Mouse (Mus musculus) neural tube, embryonic 13.5 days (tissue): ENCODE data around the gene Cdc34. TPM values are rescaled to one million over a fixed set of nuclear protein-coding genes. Genes with fewer than 3 reads are reported as not detected.
A peak's percentile ranks its signal among the peaks of the same experiment; 100 is the strongest.

ENCODE experiments used
- ATAC-seq: fragments of 200-750 bp; cut with Nextera tagmentation; 2 replicates; pipeline ENCODE4 v1.8.0; 2017; ENCODE audit warnings: low read depth, mild to moderate bottlenecking, moderate TSS enrichment, moderate library complexity
- H3K27ac ChIP-seq: fragments of 300-500 bp; sonication (generic); replicated peaks from 2 replicates; pipeline ENCODE4 v1.5.1; 2015; ENCODE audit warnings: moderate library complexity, mild to moderate bottlenecking, inconsistent platforms
- H3K27me3 ChIP-seq: fragments of 300-500 bp; sonication (generic); 2 replicates; pipeline ENCODE4 v1.6.1; 2015; ENCODE audit warnings: mild to moderate bottlenecking, inconsistent platforms
- H3K36me3 ChIP-seq: fragments of 300-500 bp; sonication (generic); 2 replicates; pipeline ENCODE4 v1.6.1; 2015; ENCODE audit warnings: mild to moderate bottlenecking, inconsistent platforms
- H3K4me1 ChIP-seq: fragments of 300-500 bp; sonication (generic); replicated peaks from 2 replicates; pipeline ENCODE4 v1.6.1; 2015; ENCODE audit warnings: inconsistent platforms
- H3K4me2 ChIP-seq: fragments of 300-500 bp; sonication (generic); 2 replicates; pipeline ENCODE4 v1.6.1; 2015; ENCODE audit warnings: inconsistent platforms, mild to moderate bottlenecking, moderate library complexity
- H3K4me3 ChIP-seq: fragments of 300-500 bp; sonication (generic); 2 replicates; pipeline ENCODE4 v1.5.1; 2015; ENCODE audit warnings: mild to moderate bottlenecking, inconsistent platforms
- H3K9ac ChIP-seq: fragments of 300-500 bp; sonication (generic); 2 replicates; pipeline ENCODE4 v1.6.1; 2015; ENCODE audit warnings: moderate library complexity, mild to moderate bottlenecking, inconsistent platforms
- H3K9me3 ChIP-seq: fragments of 300-500 bp; sonication (generic); 2 replicates; pipeline ENCODE4 v1.6.1; 2016; ENCODE audit warnings: inconsistent platforms
- WGBS: fragments of 180-500 bp; shearing (Covaris S2); methylation state at CpG from one replicate; pipeline ENCODE4 v1.1.7; 2015; 5-methylcytosine and 5-hydroxymethylcytosine counted together
- polyA plus RNA-seq: library from polyadenylated mRNA; unstranded; fragments of >200 nt; fragmentation: Nextera tagmentation; extraction: Ambion mirVana; gene quantifications from 2 replicates; pipeline ENCODE4 v1.2.1, GENCODE M21; 2015

Cdc34 gene
- 98.3 and 98.7 TPM in 2 replicates for polyA plus RNA-seq

DNA sequence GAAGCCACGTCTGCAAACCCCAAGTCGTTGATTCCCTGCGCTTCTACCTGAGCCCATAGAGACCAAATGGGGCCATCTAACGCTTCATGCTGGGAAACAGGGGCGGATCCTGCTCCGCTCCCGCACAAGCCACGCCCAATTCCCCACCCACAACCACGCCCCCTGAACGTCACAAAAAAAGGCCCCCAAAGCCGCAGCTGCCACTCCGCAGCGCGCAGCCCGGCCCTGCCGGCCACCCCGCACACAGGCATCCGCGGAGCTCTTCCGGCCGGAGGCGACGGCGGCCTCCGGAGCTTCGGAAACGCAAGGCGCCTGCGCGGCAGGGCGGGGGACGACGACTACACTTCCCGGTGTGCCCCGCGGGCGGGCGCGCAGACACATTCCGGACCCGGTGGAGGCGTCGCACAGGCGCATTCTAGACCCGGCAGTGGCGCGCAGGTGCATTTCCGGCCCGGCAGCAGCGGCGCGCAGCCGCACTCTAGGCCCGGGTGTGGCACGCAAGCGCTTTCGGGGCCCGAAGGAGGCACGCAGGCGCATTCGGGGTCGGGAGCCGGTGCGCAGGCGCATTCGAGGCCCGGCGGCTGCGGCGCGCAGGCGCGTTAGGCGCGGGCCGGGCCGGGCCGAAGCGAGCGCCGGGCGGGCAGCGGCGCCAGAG, at the start of gene Cdc34:
TSS of gene Cdc34 (plus strand) at position 605 of the 655 bp plus-strand sequence.
- peaks cover 25% of the 10 kb centered on the region for H3K4me1 ChIP-seq
- H3K27ac ChIP-seq = peak within 1 kb of the TSS; percentile 86
- WGBS = under 1% methylated on average over 75 of the region's 84 CpGs
- H3K4me3 ChIP-seq = peak within 1 kb of the TSS; percentile 85
- H3K27me3 ChIP-seq = no peaks in the 10 kb centered on the region
- H3K36me3 ChIP-seq = peaks cover 28% of the 10 kb centered on the region
- peak within 1 kb of the TSS; percentile 91 for H3K9ac ChIP-seq
- peak within 1 kb of the TSS; percentile 98 for H3K4me2 ChIP-seq
- no peaks in the 10 kb centered on the region for H3K9me3 ChIP-seq
- ATAC-seq = peak; percentile 92

DNA sequence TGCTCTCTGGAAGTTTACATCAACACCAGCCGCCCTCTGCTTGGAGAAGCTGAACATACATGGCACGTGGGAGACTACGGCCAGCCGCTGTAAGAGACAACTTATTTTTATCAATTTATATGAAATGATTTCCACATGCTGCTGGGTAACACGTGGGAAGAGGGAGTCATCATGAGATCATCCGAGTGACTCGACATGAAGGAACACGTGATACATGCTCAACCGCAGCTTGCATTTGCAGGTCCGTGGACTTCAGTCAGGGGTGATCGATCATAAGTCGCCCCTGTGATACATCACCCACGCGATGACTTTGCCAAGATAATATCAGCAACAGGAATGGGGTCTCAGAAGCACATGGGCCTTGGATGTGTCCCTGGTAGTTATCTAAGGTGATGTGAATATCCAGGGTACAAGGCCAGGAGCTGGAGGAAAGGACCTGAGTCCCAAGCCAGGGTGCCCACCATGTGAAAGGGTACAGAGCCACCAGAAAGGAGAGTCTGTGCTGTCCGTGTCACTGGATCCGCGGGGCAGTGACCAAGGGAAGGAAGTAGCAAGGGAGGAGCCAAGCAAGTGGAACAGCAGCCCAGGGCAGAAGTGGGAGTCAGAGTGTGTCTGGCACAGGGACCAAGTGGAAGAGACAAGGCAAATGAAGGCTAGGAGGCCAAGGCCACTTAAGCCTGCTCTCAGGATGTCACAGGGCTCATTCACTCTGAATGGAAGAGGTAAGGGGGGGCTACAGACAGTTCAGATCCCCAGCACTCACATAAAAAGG, 48.8 kb upstream of the Cdc34 start:
- 87% methylated on average over 17 of the region's 17 CpGs for WGBS
- Histone ChIP-seq H3K4me3 (no peak overlapping the region), H3K27ac (no peak overlapping the region), H3K9me3 (no peaks in the 10 kb centered on the region), H3K9ac (no peak overlapping the region), H3K36me3 (no peaks in the 10 kb centered on the region), H3K4me2 (no peak overlapping the region), H3K4me1 (peaks cover 11% of the 10 kb centered on the region), H3K27me3 (peaks cover 11% of the 10 kb centered on the region)
- ATAC-seq = no peak

DNA sequence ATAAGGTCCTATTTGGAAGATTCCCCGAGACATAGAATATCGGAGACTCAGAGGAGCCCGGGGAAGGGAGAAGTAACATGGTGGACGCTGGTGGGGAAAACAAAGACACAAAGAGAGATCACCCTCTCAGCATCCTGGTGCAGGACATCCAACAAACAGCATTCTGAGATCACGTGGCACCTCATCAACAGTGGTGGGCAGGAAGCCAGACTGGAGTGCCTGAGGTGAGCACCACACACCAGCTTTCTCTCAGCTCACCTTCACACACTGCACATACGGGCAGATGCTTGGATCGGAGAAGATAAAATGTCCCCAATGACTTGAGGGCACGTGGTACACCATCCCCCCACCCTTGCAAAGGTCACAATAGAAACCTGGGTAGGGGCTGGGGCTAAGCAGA, 45.7 kb upstream of the Cdc34 start:
- H3K4me3 ChIP-seq = peak overlapping the region; percentile 82
- H3K4me1 ChIP-seq = peaks cover 19% of the 10 kb centered on the region
- peaks cover 34% of the 10 kb centered on the region for H3K27me3 ChIP-seq
- peak overlapping the region; percentile 90 for H3K9ac ChIP-seq
- peak overlapping the region; percentile 82 for H3K4me2 ChIP-seq
- H3K9me3 ChIP-seq = no peaks in the 10 kb centered on the region
- H3K36me3 ChIP-seq = no peaks in the 10 kb centered on the region
- no peak; the same call in 1 of the 2 replicates for ATAC-seq
- peak overlapping the region; percentile 94 for H3K27ac ChIP-seq
- WGBS = 71% methylated on average over 8 of the region's 8 CpGs

DNA sequence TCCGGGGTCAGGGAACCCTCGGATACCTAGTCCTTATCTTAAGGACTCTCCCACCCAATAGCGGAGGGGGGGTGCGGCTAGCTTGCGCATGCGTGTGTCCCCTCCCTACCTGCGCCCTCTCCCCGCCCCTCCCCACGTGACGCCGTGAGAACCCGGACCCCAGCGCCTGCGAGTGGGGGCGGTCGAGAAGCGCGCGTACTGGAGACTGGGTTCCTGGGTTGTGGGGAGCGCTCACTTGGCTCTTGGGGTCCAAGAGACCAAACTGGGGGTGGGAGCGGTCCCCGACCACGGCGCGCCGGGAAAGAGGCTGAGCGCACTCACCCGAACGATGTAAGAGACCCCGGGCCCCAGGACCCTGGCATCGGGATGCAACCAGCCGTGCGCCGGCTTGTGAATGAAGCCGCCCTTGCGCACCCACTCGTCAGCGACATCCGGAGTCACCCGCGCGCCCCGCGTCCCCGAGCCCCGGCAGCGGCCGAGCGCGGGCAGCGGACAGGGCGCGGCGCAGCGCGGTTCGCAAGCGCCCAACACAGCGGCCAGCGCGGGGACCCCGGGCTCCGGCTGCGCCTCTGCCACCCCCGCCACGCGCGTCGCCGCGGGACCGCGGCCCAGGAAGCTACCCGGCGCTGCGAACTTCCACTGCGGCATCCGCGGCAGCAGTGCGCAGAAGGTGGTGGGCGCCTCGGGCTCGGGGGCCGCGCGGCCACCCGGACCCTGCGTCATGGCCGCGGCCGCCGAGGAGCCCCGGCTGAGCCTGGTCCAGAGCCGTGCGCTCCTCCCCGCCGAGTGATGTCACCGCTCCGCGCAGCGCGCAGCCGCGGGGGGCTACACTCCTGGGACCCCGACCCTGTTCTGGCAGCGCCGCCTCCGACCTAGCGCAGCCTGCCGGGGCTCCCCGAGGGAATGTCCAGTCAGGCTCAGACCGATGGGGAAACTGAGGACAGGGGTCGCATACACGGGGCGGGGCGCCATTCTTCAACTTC, 44.6 kb upstream of the Cdc34 start, which contains the start of gene Shc2:
TSS of gene Shc2 (minus strand) at position 791 of the 983 bp plus-strand sequence.
- H3K27me3 ChIP-seq = peaks cover 34% of the 10 kb centered on the region
- peak within 1 kb of the TSS; percentile 94 for H3K27ac ChIP-seq
- H3K9ac ChIP-seq = peak within 1 kb of the TSS; percentile 90
- peak within 1 kb of the TSS; percentile 82 for H3K4me3 ChIP-seq
- H3K36me3 ChIP-seq = no peaks in the 10 kb centered on the region
- peak within 1 kb of the TSS; percentile 82 for H3K4me2 ChIP-seq
- under 1% methylated on average over 114 of the region's 116 CpGs for WGBS
- peak; percentile 90 for ATAC-seq
- peaks cover 19% of the 10 kb centered on the region for H3K4me1 ChIP-seq
- no peaks in the 10 kb centered on the region for H3K9me3 ChIP-seq

DNA sequence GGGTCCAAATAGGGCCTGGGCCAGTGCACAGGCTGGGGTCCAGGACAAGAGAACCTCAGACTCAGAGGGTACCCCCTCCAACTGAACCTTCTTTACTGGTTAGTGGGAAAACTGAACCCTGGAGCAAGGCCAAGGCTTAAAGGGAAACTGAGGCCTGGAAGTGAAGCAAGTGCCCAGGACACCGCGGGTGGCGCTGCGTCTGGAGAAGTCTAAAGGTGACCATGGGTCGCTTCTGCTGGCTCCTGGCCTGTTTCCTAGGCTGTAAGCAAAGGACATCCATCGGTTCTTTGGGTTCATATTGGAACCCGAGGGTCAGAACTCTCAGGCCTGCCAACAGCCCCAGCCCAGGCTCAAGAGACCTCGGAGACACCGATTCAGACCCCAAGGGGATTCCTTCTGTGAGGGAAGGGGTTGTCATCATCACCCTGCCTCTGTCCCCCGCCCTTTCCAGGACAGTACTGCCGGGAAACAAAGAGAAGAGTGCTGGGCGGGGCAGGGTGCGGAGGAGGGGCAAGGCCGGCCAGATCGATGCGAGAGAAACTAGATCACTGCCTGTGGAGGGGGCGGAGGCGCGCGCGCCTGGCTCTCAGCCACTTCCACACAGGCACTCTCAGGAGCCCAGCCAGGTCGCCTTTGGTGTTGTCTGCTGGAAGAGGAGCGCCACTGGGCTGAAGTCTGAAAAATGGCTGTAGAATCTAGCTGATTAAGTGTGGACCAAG, 43.4 kb upstream of the Cdc34 start:
- WGBS = 3% methylated on average over 23 of the region's 23 CpGs
- Histone ChIP-seq H3K4me3 (peak overlapping the region; percentile 82), H3K36me3 (no peaks in the 10 kb centered on the region), H3K9ac (peak overlapping the region; percentile 90), H3K27ac (peak overlapping the region; percentile 94), H3K9me3 (no peaks in the 10 kb centered on the region), H3K4me1 (peaks cover 19% of the 10 kb centered on the region), H3K27me3 (peaks cover 34% of the 10 kb centered on the region), H3K4me2 (peak overlapping the region; percentile 82)
- peak; percentile 24 for ATAC-seq

DNA sequence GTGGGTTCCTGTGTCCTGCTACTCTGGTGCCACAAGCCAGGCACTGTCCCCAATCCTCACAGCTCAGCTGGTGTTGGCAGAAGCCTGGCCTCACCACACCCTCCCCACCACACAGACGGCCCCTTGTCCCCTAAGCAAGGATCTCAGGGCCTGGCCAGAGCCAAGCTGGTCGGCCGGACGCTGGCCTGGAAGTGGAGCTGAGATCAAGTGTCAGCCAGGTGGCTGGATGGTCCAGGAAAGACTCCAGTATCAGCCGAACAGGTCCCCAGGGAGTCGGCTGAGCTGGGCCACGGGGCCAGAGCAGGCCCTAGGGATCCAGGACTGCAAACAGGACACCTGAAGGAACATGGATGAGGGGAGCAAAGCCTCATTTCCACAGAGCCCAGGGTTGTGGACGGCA, 36.3 kb upstream of the Cdc34 start, which contains the start of gene Odf3l2:
TSS of gene Odf3l2 (minus strand) at position 28 of the 400 bp plus-strand sequence.
- no peak within 1 kb of the TSS for H3K4me2 ChIP-seq
- no peaks in the 10 kb centered on the region for H3K9me3 ChIP-seq
- no peaks in the 10 kb centered on the region for H3K36me3 ChIP-seq
- WGBS = 78% methylated on average over 8 of the region's 8 CpGs
- no peak within 1 kb of the TSS for H3K4me3 ChIP-seq
- no peak within 1 kb of the TSS for H3K27ac ChIP-seq
- ATAC-seq = no peak
- H3K9ac ChIP-seq = no peak within 1 kb of the TSS
- H3K27me3 ChIP-seq = no peaks in the 10 kb centered on the region
- H3K4me1 ChIP-seq = no peaks in the 10 kb centered on the region

DNA sequence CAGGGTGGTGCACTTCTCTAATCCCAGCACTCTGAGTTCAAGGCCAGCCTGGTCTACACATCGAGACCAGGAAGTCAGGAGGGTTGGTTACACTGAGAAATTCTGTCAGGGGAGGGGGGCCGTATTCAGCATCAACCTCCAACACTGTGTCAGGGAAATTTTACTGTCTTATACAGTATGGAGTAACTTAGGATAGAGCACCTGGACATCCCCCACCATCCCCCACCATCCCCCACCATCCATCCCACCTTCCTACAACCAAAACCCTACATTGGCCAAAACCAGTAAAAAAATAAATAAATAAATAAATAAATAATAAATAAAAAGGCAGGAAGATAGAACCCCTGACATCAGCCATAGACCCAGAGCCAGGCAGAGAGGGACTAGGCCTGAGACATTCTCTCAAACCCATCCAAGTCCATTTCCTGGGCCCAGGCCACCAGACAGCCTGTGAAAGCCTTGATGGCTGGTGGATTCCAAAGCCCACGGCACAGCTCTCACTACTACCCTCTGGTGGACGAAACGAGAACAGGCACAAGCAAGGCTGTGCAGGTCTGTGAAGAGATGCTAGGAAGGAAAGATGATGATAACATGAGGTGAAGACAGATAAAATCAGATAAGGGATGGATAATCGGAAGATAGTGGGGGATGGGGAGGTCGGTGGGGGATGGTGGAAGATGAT, 32.8 kb upstream of the Cdc34 start:
- Histone ChIP-seq H3K9ac (no peak overlapping the region), H3K36me3 (no peaks in the 10 kb centered on the region), H3K27ac (no peak overlapping the region), H3K4me2 (no peak overlapping the region), H3K9me3 (no peaks in the 10 kb centered on the region), H3K27me3 (peaks cover 9% of the 10 kb centered on the region), H3K4me3 (no peak overlapping the region), H3K4me1 (peaks cover 1% of the 10 kb centered on the region)
- WGBS = 28% methylated on average over 7 of the region's 7 CpGs
- peak; percentile 70; the same call in 1 of the 2 replicates for ATAC-seq

DNA sequence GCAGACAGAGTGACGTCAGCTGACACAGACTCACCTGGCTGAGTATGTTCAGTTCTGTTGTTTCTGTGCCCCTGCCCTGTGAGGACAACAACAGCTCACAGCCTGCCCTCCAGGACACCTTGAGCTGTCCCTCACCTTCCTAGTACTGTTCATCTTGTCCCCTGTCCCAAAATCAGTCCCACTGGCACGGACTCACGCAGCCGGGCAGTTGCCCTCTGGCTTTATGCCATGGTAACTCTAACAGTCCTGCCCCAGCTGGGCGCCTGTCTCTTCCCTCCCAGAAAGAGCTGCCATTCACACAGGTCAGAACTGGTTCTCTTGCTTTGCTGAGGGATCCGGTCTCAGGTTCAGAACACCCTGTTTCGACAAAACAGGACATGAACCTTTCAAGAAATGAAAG, 29.2 kb upstream of the Cdc34 start:
- Histone ChIP-seq H3K4me3 (no peak overlapping the region), H3K4me2 (no peak overlapping the region), H3K9ac (no peak overlapping the region), H3K4me1 (peaks cover 15% of the 10 kb centered on the region), H3K36me3 (no peaks in the 10 kb centered on the region), H3K27ac (no peak overlapping the region), H3K9me3 (no peaks in the 10 kb centered on the region), H3K27me3 (peaks cover 9% of the 10 kb centered on the region)
- 88% methylated on average over 7 of the region's 7 CpGs for WGBS
- ATAC-seq = no peak

DNA sequence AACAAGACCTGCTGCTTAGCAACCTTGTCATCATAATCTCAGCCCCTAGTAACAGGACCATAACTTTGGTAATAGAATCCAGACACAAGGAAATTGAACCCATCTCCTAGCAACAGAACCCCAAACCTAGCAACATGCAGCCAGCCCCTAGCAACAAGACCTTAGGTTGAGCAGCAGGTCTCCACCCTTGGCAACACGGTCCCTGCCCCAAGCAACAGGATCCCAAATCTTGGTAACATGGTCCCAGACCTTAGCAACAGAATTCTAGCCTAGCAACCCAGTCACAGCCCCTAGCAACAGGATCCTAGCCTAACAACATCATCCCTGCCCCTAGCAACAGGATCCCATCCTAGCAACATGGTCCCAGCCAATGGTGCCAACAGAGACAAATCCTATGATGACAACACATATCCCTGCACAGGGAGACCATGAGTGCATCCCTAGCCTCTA, 27.0 kb upstream of the Cdc34 start:
- Histone ChIP-seq H3K9me3 (no peaks in the 10 kb centered on the region), H3K27ac (0 out of 2 replicates have a peak overlapping the region, but pooled peaks have one; percentile 6), H3K27me3 (peaks cover 9% of the 10 kb centered on the region), H3K4me3 (no peak overlapping the region), H3K9ac (no peak overlapping the region), H3K36me3 (no peaks in the 10 kb centered on the region), H3K4me1 (peaks cover 15% of the 10 kb centered on the region), H3K4me2 (no peak overlapping the region)
- peak; percentile 77 for ATAC-seq
- 41% methylated on average over 1 of the region's 1 CpGs for WGBS

DNA sequence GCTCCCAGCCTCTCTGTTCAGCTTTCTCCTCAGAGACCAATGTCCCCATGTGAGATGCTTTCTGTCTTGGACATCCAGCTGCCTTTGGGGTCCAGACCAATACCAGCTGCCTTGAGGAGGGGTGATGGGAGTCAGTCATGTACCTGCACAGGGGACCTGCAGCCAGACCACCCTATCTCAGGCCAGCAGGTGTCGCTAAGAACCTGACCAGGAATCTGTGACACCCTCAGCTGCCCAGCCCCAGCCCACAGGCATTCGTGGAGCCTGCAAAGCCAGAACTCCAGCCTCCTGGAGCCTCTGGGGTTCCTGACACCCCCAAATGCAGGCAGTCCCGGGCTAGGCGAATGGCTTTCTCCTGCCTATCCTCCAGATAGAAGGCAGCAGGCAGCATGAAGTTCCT, 23.2 kb upstream of the Cdc34 start:
- no peak overlapping the region for H3K4me2 ChIP-seq
- H3K9ac ChIP-seq = no peak overlapping the region
- H3K9me3 ChIP-seq = no peaks in the 10 kb centered on the region
- H3K27ac ChIP-seq = no peak overlapping the region
- 17% methylated on average over 4 of the region's 4 CpGs for WGBS
- ATAC-seq = no peak
- peaks cover 15% of the 10 kb centered on the region for H3K4me1 ChIP-seq
- no peaks in the 10 kb centered on the region for H3K27me3 ChIP-seq
- no peak overlapping the region for H3K4me3 ChIP-seq
- H3K36me3 ChIP-seq = no peaks in the 10 kb centered on the region
